Mouse (Mus musculus) thymus, postnatal 4 days (tissue): Measurements from ENCODE around the gene Myo19.
A peak's percentile ranks its signal among the peaks of the same experiment; 100 is the strongest.

ENCODE experiments used
- DNase-seq: peaks from one replicate; pipeline ENCODE4 v3.0.0; 2021

Gene Myo19

GRCm38 (mm10) chr11:84886767-84887511 lies 7.0 kb downstream of the Myo19 start:
- no peak for DNase-seq

DNA sequence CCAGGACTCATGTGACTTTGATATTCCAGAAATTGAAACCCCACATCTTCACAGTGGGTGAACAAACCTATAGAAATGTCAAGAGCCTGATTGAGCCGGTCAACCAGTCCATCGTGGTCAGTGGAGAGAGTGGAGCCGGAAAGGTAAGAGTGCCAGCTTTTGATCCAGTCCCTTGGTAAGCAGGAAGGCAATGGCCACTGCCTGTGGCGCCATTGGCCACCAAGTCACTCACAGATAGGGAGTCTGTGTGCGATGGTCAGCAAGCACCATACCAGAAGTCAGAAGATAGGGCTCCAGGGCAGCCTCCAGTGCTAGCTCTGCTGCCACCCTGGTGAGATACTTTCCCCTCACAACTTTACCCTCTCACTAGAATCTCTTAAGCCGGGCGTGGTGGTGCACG lies 8.1 kb downstream of the Myo19 start:
- DNase-seq = no peak

GRCm38 (mm10) chr11:84889492-84889891 lies 9.5 kb downstream of the Myo19 start:
- DNase-seq = no peak

- DNase-seq = no peak
These were observed 11.8 kb downstream of the Myo19 start for GRCm38 (mm10) chr11:84891705-84892104.

DNA sequence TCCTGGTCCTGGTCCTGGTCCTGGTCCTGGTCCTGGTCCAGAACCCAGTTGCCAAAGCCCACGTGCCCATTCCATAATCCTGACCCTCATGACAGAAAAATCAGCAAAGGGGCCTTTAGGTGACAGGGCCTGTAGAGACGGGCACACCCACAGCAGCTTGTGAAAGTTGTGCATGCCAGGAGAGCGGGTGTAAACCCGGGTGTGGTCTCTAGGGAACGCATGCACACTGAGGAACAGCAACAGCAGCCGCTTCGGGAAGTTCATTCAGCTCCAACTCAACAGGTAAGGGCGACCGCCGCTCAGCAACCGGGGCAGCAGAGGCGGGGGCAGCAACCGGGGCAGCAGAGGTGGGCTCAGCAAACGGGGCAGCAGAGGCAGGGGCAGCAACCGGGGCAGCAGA lies 13.2 kb downstream of the Myo19 start:
- no peak for DNase-seq

DNA sequence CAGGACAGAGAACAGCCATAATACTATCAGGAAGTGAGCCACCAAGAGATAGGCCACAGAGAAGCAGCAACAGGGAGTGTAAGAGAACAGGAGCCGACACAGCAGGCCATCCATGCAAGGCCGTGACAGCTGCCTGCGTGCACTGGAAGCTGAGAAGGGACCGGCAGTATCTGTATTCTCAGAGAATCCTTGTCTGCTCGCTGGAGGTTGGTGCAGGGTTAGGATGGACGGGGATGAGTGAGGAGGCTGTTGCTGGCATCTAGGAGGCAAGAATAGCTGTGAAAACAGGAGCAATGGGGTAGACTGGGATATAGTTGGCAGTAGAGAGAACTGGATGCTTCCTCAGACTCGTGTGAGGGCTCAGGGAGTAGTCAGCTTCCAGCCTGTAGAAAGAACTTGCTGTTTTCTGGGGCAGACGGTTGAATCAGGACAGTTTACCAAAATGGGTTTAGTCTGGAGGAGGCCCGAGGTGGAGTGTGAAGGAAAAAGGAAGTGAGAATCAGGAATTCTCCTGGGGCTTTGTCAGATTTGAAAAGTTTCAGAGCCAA lies 24.7 kb downstream of the Myo19 start:
- no peak for DNase-seq

DNA sequence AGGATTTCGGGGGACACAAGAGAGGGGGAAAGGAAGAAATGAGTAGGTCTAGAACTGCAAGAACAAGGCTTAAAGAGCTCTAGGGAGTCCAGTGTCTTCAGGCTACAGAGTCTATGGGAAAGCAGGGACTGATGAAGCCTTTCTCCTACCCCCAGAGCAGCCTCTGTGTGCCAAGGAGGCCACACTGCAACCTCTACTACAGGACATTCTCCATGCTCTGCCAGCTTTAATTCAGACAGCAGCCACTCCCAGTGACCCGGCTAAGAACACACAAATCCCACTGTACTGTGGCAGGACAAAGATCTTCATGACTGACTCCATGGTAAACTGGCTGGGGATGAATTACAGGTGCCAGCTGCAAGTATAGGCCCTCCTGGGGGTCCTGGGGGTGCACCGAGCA lies 27.1 kb downstream of the Myo19 start:
- no peak for DNase-seq

- no peak for DNase-seq
These were observed 28.5 kb downstream of the Myo19 start for GRCm38 (mm10) chr11:84908480-84908879.

- DNase-seq = no peak
These were observed 30.5 kb downstream of the Myo19 start for GRCm38 (mm10) chr11:84910411-84910810.

DNA sequence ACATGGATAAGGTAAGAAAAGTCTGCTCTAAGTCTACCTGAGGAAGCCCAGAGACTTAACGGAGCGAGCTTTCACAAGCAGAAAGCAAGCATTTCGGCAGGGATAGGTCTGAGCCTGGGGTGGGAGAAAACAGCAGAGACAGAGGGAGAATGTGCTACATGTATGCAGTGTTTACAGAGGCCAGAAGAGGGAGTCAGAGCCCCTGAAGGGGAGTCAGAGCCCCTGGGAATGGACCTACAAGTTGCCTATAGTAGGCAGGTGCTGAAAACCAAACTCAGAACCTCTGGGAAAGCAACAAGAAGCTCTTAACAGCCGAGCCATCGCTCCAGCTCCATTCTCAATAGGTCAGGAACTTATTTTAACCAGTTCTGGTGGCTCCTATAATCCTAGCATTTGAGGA lies 34.7 kb downstream of the Myo19 start:
- no peak for DNase-seq

- peak; percentile 79 for DNase-seq
These were observed 36.2 kb downstream of the Myo19 start, which contains the start of gene Znhit3 for GRCm38 (mm10) chr11:84916053-84916702. Gene Znhit3 (minus strand): TSS chr11:84916366.

GRCm38 (mm10) chr11:84916703-84917300 lies 36.9 kb downstream of the Myo19 start:
- no peak for DNase-seq

GRCm38 (mm10) chr11:84918425-84918824 lies 38.5 kb downstream of the Myo19 start:
- peak; percentile 94 for DNase-seq

GRCm38 (mm10) chr11:84919276-84919675 lies 39.3 kb downstream of the Myo19 start:
- DNase-seq = peak; percentile 75

GRCm38 (mm10) chr11:84919951-84920350 lies 40.0 kb downstream of the Myo19 start:
- DNase-seq = no peak

GRCm38 (mm10) chr11:84920981-84921380 lies 41.0 kb downstream of the Myo19 start:
- no peak for DNase-seq

- no peak for DNase-seq
These were observed 52.3 kb downstream of the Myo19 start for GRCm38 (mm10) chr11:84932261-84932660.

DNA sequence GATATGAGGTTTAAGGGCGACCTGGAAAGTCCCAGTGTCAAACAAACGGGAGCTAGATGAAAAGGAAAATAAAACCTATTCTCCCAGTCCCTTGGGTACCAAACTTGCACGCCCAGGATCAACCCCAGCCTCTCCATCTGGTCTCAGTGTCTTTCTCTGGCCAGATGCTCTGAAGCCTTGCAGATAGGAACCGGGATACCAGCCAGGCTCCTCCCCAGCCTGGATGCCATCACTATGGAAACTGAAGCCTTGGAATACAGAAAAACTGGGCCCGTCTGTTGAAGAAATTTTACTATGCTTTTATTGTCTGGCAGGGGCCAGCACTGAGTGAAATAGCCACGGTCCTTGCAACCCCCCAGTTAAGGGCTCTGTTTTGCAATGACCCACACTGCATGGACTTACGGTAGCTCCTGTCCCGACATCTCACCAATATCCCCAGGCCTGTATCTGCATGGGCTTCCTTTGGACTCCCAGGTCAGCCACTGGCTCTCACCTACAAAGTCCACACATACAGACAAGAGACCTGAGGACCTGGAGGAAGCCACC lies 59.6 kb downstream of the Myo19 start:
- no peak for DNase-seq

DNA sequence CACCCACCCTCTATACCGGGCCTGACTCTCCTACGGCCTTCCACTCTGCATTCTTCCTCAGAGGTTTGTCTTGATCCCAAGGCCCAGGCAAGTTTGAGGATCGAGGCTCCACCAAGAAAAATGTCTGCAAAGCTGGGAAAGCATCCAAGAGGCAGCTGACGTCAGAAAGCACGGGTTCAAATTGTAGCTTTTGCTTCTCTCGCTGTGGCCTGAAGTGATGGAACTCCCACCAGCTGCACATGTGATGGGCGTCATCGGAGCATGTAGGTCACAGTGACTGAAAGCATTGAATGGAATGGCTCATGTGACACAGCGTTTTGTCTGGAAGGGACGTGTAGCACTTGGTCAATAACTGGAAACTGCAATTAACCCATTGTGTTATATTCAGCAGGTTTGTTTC lies 60.2 kb downstream of the Myo19 start:
- DNase-seq = no peak

DNA sequence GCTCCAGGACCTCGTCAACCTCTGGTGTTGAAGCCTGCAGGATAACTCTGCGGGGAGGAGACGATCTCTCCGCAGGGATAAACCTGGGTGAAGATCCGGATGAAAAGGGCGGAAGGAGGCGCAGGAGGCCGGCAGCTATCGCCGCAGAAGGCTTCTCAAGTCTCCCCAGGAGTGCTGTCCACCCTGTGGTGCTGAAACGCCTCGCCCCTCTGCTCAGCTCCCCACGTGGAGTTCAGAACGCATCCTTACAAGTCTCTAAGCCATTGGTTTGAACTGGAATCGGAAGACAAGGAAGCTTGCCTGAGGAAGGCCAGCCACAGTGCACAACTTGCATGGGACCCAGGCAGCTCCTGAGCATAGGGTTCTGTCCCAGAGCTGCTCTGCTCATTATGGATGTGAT lies 64.0 kb downstream of the Myo19 start:
- peak; percentile 76 for DNase-seq

DNA sequence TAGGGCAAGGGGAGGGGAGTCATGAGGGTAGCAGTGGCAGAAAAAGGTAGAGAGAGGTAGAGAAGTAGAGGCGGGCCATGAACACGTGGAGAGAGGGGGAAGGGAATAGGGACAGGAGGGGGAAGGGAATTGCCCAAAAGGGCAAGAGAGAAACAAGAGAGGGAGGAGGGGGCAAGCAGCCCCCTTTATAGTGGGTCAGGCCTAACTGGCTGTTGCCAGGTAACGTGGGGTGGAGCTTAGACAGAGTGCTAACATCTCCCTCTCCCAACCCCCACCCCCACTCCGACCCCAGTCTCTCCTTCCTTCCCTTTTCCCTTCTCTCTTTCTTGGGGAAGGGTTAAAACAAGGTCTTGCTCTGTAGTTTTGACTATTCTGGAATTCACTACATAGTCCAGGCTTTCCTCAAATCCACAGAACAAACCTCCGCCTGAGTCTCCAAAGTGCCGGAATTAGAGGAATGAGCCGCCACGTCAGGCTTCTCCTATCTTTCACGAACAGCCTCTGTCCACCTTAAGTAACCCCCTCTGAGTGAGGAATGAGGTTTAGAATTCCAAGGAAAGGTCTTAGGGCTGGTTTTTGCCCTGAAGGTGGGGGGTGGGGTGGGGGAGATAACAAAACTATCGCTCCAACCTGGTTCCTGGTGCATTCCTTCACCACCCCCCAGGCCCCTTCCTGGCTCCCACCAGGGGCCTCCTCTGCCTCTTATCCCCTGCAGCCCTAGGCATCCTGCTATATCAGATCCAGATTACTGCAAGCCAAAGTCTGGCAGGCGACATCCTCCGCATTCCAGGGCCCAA lies 64.9 kb downstream of the Myo19 start:
- no peak for DNase-seq

DNA sequence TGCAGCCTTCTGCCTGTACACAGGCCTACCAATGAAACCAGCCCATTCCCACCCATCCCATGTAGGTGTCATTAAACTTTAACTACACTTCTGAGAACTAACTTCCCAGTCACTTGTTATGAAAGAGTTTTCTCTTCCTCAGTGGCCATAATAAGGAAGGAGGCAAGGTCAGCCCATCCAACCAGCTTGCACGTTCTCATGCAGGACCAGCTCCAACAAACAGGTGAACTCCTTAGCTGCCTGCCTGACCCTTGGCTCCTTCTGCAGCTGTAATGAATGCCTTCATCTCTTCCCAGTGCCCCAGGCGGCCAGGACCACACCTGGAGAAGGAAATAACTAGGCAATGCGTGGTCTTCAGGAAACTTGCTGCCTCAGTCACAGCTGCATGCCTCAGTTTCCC lies 65.9 kb downstream of the Myo19 start:
- no peak for DNase-seq

GRCm38 (mm10) chr11:84947206-84947605 lies 67.3 kb downstream of the Myo19 start:
- no peak for DNase-seq
